Mouse (Mus musculus) liver, adult 2 months (tissue): Measurements from ENCODE around the gene Cox19. TPM values are rescaled to one million over a fixed set of nuclear protein-coding genes. Genes with fewer than 3 reads are reported as not detected.
A peak's percentile ranks its signal among the peaks of the same experiment; 100 is the strongest.

Experiments
- DNase-seq: peaks from one replicate; pipeline ENCODE4 v3.0.0-alpha.2; 2011; ENCODE audit warnings: low read depth, low spot score; ENCODE audit errors: extremely low read depth
- H3K27ac ChIP-seq: fragments of 200-500 bp; replicated peaks from 2 replicates; pipeline ENCODE4 v1.5.1; 2012; ENCODE audit warnings: low read depth, mild to moderate bottlenecking, control low read depth, inconsistent platforms, low read length; ENCODE audit not compliant: insufficient read depth
- H3K27me3 ChIP-seq: fragments of 200-500 bp; 2 replicates; pipeline ENCODE4 v1.6.1; 2012; ENCODE audit warnings: mild to moderate bottlenecking, moderate library complexity, low read length, inconsistent platforms; ENCODE audit not compliant: control insufficient read depth, insufficient read depth
- H3K36me3 ChIP-seq: fragments of 200-500 bp; 2 replicates; pipeline ENCODE4 v1.6.1; 2012; ENCODE audit warnings: low read length, inconsistent platforms; ENCODE audit not compliant: control insufficient read depth, insufficient read depth
- H3K4me1 ChIP-seq: fragments of 200-500 bp; 2 replicates; pipeline ENCODE4 v1.6.1; 2011; ENCODE audit warnings: low read length; ENCODE audit not compliant: control insufficient read depth, insufficient read depth
- H3K4me3 ChIP-seq: fragments of 200-500 bp; 2 replicates; pipeline ENCODE4 v1.5.1; 2011; ENCODE audit warnings: low read depth, mild to moderate bottlenecking, control low read depth, low read length, moderate library complexity; ENCODE audit not compliant: insufficient read depth
- H3K79me2 ChIP-seq: fragments of 200-500 bp; 2 replicates; pipeline ENCODE4 v1.6.1; 2012; ENCODE audit warnings: inconsistent platforms, mild to moderate bottlenecking, low read length, moderate library complexity; ENCODE audit not compliant: control insufficient read depth, insufficient read depth
- H3K9ac ChIP-seq: fragments of 200-500 bp; 2 replicates; pipeline ENCODE4 v1.6.1; 2012; ENCODE audit warnings: low read depth, mild to moderate bottlenecking, control low read depth, inconsistent platforms, low read length
- CTCF ChIP-seq: fragments of 200-500 bp; IDR thresholded peaks from 2 replicates; pipeline ENCODE4 v1.5.1; 2011; ENCODE audit warnings: low read depth, low read length, control low read depth
- POLR2A ChIP-seq: fragments of 200-500 bp; IDR thresholded peaks from 2 replicates; pipeline ENCODE4 v1.6.1; 2011; ENCODE audit warnings: low read length, control low read depth; ENCODE audit not compliant: insufficient read depth; ENCODE audit errors: extremely low read depth
- WGBS: fragments of 180-500 bp; shearing (Covaris S2); methylation state at CpG from one replicate; pipeline ENCODE4 v1.1.7; 2018; 5-methylcytosine and 5-hydroxymethylcytosine counted together
- polyA plus RNA-seq: library from polyadenylated mRNA; depleted of rRNA; stranded (reverse); fragments of >200 nt; gene quantifications from 2 replicates; pipeline ENCODE4 v1.2.3, GENCODE M21; 2012
- total RNA-seq: library from RNA; depleted of rRNA; stranded (reverse); fragments of >200 nt; gene quantifications from 2 replicates; pipeline ENCODE4 v1.2.3, GENCODE M21; 2014

Gene Cox19
- total and polyA plus RNA-seq, 2 experiments: 23.6 to 82.4 TPM

GRCm38 (mm10) chr5:139368638-139369320 is 17.6 kb upstream of the Cox19 start:
- DNase-seq: peak; percentile 89
- peak overlapping the region; percentile 6 for H3K9ac ChIP-seq
- no peak overlapping the region for H3K4me3 ChIP-seq
- peak overlapping the region; percentile 77 for H3K27ac ChIP-seq
- peaks cover 68% of the 10 kb centered on the region for H3K4me1 ChIP-seq
- no peaks in the 10 kb centered on the region for H3K36me3 ChIP-seq
- 23% methylated on average over 11 of the region's 11 CpGs for WGBS
- TF ChIP-seq CTCF (no peak), POLR2A (0 out of 2 replicates have a peak, but pooled peaks have one; percentile 23)
- H3K79me2 ChIP-seq: peaks cover 3% of the 10 kb centered on the region; the same call in 1 of the 2 replicates
- H3K27me3 ChIP-seq: no peaks in the 10 kb centered on the region

- peak overlapping the region; percentile 77 for H3K27ac ChIP-seq
- no peaks in the 10 kb centered on the region for H3K27me3 ChIP-seq
- H3K9ac ChIP-seq: peak overlapping the region; percentile 58
- peaks cover 68% of the 10 kb centered on the region for H3K4me1 ChIP-seq
- DNase-seq: peak; percentile 82
- no peaks in the 10 kb centered on the region for H3K36me3 ChIP-seq
- no peak overlapping the region for H3K4me3 ChIP-seq
- TF ChIP-seq POLR2A (no peak), CTCF (no peak)
- H3K79me2 ChIP-seq: peaks cover 3% of the 10 kb centered on the region; the same call in 1 of the 2 replicates
- WGBS: 18% methylated on average over 4 of the region's 4 CpGs
Measured at GRCm38 (mm10) chr5:139367884-139368458, 16.8 kb upstream of the Cox19 start.

- peaks cover 67% of the 10 kb centered on the region for H3K4me1 ChIP-seq
- DNase-seq: peak; percentile 89
- H3K27ac ChIP-seq: peak overlapping the region; percentile 77
- 38% methylated on average over 11 of the region's 11 CpGs for WGBS
- no peak overlapping the region for H3K4me3 ChIP-seq
- TF ChIP-seq CTCF: no peak
- no peaks in the 10 kb centered on the region for H3K27me3 ChIP-seq
- H3K36me3 ChIP-seq: no peaks in the 10 kb centered on the region
- peaks cover 3% of the 10 kb centered on the region; the same call in 1 of the 2 replicates for H3K79me2 ChIP-seq
- H3K9ac ChIP-seq: peak overlapping the region; percentile 28; the same call in 1 of the 2 replicates
Measured at GRCm38 (mm10) chr5:139366484-139366883, 15.3 kb upstream of the Cox19 start.

GRCm38 (mm10) chr5:139365827-139366226 is 14.6 kb upstream of the Cox19 start:
- peak overlapping the region; percentile 13; the same call in 1 of the 2 replicates for H3K9ac ChIP-seq
- peak overlapping the region; percentile 77 for H3K27ac ChIP-seq
- no peak for TF ChIP-seq POLR2A
- no peak for TF ChIP-seq CTCF
- H3K27me3 ChIP-seq: no peaks in the 10 kb centered on the region
- H3K36me3 ChIP-seq: no peaks in the 10 kb centered on the region
- no peak overlapping the region for H3K4me3 ChIP-seq
- peak; percentile 55 for DNase-seq
- WGBS: 70% methylated on average over 1 of the region's 1 CpGs
- peaks cover 63% of the 10 kb centered on the region for H3K4me1 ChIP-seq
- H3K79me2 ChIP-seq: peaks cover 3% of the 10 kb centered on the region; the same call in 1 of the 2 replicates

GRCm38 (mm10) chr5:139364911-139365571 is 13.8 kb upstream of the Cox19 start:
- Histone ChIP-seq H3K36me3 (no peaks in the 10 kb centered on the region), H3K79me2 (no peaks in the 10 kb centered on the region), H3K9ac (peak overlapping the region; percentile 40), H3K4me1 (peaks cover 55% of the 10 kb centered on the region), H3K4me3 (no peak overlapping the region), H3K27ac (peak overlapping the region; percentile 93), H3K27me3 (no peaks in the 10 kb centered on the region)
- peak; percentile 49 for DNase-seq
- TF ChIP-seq CTCF (no peak), POLR2A (no peak)
- WGBS: 5% methylated on average over 5 of the region's 5 CpGs
